Mouse (Mus musculus) lung, adult 18-20 months (tissue): ENCODE measurements around the gene Pum1.

Experiments
- DNase-seq, 2 experiments: peaks; one replicate each; pipeline ENCODE4 v3.0.0; 2022; ENCODE audit warnings: mixed read lengths in 2 of 2

Pum1 gene

DNA sequence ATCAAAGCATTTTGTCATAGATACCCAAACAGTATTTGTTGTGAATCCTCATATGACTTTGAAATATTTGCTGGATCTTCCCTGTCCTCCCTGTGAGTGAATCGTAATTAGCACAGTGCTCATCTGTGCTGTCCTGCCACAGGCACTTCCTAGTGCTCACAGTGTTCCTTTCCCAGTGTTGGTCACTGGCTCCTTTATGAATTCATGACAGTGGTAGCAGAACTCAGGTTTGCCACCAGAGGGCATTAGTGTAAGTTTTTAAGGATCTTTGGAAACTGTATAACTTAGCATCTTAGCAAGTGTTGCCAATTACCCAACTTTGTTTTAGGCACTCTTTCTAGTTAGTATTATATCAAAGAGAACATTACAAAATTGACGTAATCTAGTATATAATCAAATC is 75.4 kb downstream of the Pum1 start:
- DNase-seq, result peak; percentile 44 to 58

DNA sequence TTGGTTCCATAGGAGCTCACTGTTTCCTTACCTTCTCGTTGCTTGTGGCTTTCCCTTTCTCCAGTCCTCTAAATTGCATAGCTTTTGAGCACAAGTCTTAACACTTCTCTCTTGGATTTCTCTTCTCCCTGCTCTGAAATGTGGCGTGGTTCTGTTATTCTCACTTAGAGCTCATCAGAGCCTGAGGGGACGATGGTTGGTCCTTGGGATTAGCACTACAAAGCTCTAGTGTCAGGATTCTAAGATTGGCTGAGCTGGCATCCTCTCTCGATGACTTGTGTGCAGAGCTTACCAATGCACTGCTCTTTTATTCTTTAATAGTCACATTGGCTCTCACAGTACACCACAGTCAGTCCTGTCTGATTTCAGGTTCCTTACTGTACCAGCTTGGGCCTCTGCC is 80.9 kb downstream of the Pum1 start:
- no peak for DNase-seq

DNA sequence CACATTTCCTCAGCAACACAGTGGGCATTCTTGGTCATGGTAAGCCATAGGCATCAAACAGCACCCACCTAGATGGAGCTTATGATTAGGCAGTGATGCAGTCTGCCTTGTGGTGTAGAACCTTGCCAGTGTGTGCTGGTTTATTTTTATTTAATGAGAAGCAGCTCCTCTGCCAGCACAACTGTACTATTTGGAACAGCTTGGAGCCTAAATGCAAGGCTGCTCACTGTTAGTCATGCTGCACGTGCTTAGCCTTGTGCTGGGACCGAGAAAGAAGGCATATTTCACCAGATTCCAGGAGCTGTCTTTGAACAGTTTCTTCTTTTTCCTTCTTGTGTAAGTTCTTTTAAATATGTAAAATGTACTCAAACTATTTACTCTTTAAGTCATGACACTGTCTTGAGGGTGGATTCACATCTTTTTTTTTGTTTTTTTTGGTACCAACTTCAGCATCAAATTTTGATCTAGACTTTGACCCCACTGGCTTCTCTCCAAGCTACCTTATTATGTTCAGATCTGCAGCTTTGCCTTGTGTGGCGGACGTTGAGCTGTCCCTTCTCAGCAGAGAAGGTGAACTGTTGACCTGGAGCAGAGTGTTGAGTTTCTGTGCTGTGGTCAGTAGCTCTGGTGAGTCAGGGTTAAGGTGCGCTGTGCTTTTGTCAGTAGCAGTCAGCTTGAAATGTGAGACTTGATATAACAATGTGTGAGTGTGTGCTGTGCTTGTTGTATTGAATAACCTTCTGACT is 82.6 kb downstream of the Pum1 start:
- no peak for DNase-seq

GRCm38 (mm10) chr4:130749566-130749965 is 86.4 kb downstream of the Pum1 start:
- no peak for DNase-seq

GRCm38 (mm10) chr4:130751966-130752365 is 88.8 kb downstream of the Pum1 start:
- DNase-seq, result no peak

GRCm38 (mm10) chr4:130752591-130752990 is 89.5 kb downstream of the Pum1 start:
- no peak for DNase-seq

DNA sequence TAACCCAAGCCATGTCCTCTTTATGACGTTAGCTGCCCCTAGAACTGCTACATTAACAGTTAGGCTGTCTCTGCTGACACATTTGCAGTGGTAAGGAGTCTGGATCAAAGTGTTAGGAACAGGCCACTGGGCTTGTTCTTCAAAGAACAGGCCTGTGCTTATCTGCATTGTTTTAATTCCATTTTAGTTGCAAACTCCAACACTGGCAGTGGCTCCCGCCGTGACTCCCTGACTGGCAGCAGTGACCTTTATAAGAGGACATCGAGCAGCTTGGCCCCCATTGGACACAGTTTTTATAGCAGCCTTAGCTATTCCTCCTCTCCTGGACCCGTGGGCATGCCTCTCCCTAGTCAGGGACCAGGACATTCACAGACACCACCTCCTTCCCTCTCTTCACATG is 90.6 kb downstream of the Pum1 start:
- no peak for DNase-seq

- DNase-seq, result no peak
Observed at GRCm38 (mm10) chr4:130754776-130755175, 91.7 kb downstream of the Pum1 start.

DNA sequence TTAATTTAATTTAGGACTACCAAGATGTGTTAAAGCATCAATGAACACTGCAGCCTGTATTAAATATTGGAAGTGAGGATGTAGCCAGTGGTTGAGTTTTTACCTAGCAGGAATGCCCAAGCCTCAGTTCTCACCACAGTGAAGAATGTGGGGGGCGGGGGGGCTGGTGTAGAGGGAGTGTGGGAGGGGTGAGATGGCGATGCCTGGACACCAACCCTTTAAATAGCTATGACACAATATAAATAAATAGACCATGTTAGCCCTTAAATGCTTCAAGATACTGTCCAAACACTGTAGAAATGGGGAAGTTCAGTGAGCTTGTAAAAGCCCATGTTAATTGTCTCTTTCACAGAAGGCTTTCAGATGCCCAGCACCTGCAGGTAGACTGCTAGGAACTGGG is 96.8 kb downstream of the Pum1 start:
- DNase-seq, result no peak

DNA sequence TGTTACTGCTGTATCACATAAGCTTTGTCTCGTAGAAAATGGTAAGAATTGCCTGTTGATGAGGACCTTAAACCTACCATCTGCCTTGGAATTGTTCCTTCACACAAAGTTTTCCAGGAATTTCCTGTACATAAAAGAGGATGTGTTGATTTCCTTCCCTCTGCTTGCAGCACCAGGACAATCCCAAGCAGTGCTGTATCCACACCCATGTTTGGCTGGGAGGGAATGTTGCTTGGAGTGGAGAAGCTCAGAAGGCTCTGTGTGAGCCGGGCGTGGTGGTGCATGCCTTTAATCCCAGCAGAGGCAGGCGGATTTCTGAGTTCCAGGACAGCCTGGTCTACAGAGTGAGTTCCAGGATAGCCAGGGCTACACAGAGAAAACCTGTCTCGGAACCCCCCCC is 98.7 kb downstream of the Pum1 start:
- no peak for DNase-seq

- no peak for DNase-seq
Observed at GRCm38 (mm10) chr4:130765399-130766160, 102.5 kb downstream of the Pum1 start.

- DNase-seq, result no peak
Observed at GRCm38 (mm10) chr4:130766387-130766786, 103.3 kb downstream of the Pum1 start.

DNA sequence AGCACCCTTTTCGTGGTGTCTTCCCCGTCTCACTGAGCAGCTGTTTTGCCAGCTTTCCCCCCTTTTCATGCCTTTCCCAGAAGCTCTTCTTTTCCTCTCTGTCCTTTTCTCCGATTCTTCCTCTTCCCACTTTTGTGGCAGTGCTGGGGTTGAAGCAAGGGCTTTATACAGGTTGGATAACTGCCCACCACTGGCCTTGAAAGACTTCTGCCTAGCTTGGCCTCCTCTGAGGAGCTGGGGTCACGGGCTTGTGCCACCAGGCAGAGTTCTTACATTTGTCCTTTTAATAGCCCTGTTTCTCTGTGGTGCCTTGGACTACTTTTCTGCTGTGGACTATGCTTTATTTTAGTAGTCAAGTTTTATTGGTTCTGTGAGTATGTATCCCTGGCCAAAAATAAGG is 103.8 kb downstream of the Pum1 start:
- no peak for DNase-seq

DNA sequence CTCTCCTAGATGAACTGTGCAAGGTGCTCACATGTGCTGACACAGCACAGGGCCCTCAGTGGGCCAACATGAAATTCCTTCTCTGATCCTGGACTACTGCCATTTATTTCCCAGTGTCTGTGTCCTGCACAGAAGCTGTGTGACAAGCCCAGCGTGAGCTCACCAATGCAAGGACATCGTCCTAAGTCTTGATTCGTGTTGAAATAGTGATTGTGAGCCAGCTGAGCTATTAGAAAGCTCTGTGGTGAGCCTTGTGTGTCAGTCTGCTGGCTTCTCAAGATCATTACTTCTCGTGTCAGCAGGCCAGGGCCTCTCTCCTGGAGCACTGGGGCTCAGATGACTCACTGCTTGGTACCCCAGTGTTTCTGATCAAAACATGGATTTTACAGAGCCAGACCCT is 110.8 kb downstream of the Pum1 start:
- no peak for DNase-seq

GRCm38 (mm10) chr4:130774822-130775221 is 111.7 kb downstream of the Pum1 start:
- DNase-seq, result no peak

- no peak for DNase-seq
Observed at GRCm38 (mm10) chr4:130777647-130778046, 114.5 kb downstream of the Pum1 start.

DNA sequence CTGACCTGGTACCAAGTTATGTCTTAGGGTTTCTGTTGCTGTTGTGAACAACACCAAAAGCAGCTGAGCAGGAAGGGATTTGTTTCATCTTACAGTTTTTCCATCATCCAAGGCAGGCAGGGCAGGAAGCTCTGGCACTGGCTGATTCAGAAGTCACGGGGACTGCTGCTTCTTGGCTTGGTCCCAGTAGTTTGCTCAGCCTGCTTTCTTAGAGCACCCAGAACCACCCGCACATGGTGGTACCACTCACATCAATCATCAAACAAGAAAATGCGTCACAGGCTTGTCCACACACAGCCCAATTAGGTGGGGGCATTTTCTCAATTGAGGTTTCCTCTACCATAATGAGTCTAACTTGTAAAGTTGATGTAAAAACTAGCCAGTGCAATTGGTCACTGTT is 115.9 kb downstream of the Pum1 start:
- no peak for DNase-seq

GRCm38 (mm10) chr4:130782492-130782891 is 119.4 kb downstream of the Pum1 start:
- DNase-seq, result no peak

DNA sequence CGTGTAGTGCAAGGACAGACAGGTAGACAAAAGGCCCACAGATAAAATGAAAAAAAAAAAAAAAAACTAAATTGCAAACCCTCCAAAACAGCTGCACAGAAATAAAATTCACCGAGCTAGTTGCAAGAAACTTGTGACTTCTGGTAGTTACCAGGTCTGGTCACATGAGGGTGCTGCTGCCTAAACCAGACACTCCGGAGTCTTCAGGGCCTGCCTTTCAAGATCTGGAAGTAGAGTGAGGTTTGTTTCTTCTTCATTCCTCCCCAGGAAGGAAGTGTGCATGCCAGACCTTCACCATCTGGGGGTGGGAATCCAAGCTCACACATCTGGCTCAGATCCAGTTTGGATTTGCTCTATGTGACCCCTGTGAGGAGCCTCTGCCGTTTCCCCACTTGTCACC is 121.6 kb downstream of the Pum1 start:
- no peak for DNase-seq

DNA sequence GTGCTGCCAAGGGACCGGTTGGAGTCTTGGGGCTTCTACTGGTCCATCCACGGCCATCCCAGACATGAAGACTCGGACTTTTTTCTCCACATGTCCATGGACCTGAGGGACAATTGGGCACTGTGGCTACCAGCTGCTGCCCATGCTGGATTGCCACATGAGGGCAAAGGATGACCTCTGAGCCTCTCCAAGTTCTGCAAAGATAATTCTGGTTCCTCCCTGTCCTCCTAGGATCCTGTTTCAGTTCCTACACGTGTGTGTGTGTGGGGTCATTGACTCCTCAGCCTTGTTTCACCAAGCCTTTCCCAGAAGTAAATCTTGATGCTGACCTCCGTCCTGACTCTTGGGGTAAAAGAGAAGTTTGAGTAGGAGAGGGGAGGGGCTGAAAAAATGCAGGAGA is 124.4 kb downstream of the Pum1 start:
- no peak for DNase-seq

DNA sequence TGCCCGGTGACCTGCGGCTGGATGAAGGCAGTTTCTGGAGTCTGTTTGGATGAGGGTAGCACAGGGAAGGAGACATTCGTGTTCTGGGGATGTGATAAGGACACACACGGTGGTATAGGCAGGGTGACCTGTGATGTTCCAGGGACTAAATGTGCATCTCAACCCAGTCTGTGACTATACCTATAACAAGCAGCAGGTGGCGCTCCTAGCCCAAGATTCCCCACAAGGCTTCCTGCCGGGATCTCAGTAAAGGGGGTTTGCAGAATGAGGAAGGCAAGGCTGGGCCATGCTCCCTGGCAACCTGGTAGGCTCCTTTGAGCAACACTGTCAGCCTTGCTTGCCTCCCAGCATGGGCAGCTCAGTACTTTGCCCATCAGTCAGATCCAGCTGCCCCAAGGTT is 127.1 kb downstream of the Pum1 start:
- peak; percentile 77 to 80 for DNase-seq

DNA sequence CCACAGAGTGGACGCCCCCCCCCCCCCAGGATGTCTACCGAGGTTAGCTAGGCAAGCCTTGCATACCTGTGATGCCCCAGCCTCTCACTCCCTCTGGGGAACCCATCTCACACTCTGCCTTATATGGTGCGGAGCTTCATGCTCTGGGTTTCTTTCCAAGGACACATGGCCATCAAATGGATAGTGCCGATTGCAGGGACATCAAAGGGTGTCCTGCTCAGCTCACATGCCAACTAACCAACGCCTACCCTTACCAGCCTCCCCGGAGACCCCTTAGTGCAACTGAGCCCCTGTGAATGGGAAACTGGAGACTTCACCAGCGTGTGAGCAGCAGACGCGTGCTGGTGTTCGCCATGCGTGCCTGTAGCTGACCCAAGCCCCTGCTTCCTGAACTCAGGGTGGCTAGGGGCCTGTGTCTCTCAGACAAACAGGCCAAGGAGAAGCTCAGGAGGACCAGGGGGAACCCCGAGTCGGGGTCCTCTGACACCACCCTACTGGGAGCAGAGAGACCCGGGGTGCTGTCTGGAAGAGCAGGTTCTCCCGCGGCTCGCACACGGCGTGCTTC is 128.8 kb downstream of the Pum1 start:
- no peak for DNase-seq

DNA sequence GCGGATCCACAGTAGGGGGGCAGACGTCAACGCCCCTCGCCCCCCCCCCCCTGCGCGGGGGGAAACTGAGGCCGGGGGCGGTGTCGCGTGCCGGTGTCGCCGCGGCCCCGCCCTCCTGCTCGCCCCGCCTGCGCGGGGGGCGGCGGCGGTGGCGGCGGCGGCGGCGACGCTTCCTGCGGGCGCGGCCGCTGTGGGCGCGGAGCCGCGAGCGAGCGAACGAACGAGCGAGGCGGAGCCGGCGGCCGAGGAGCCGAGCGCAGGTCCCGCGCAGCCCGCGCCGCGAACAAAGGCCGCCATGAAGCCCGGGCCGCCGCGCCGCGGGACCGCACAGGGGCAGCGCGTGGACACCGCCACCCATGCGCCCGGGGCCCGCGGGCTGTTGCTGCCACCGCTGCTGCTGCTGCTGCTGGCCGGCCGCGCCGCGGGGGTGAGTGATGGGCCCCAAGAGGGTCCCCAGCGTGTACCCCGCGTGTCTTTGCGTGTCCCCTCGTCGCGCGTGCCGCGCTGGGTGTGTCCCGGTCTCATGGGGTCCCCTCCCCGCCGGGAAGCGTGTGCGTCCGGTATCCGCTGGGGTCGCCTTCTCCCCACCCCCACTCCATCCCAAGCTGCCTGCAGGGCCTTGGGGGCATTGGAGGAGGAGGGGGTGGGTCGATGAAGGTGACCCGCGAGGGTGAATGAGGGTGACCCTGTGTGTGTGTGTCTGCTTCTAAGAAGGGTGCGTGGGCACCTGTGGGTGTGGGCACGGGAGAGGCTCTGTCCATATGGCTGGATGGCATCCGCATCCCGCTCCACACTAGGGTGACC is 129.5 kb downstream of the Pum1 start, which contains the start of gene Sdc3:
TSS of gene Sdc3 (plus strand) at position 162 of the 804 bp plus-strand sequence.
- no peak for DNase-seq
